8 mouse cellular contexts compared by ENCODE assay signal in genomic region chr19:8798264-8798946, GRCm38 (mm10). TPM values are rescaled to one million over a fixed set of nuclear protein-coding genes. Genes with fewer than 3 reads are reported as not detected.
DNase-seq lines count a peak whose midpoint lies in the region; ATAC-seq lines count a peak whose summit lies in the region.

Gene Polr2g, minus strand, starts transcription at chr19:8798577.

- peak within 1 kb of the TSS; percentile 66 for H3K27ac ChIP-seq in lung, embryonic 16.5 days (ENCODE audit: low read length)

- H3K4me1 ChIP-seq in lung, embryonic 16.5 days (replicated peaks; ENCODE audit: control insufficient read depth, insufficient read depth, low read length): peaks cover 15% of the 10 kb centered on the region

- peak within 1 kb of the TSS; percentile 92 for H3K4me2 ChIP-seq in lung, embryonic 16.5 days (ENCODE audit: low read depth, low read length)

- peak; percentile 86 for DNase-seq in MEL-GATA-1-ER (ENCODE audit: extremely low read depth, low read depth)
- peak; percentile 82 for DNase-seq in cerebellum, adult 8-10 months
- DNase-seq in forelimb bud, embryonic 11.5 days (ENCODE audit: low read depth, low spot score): peak; percentile 92
- DNase-seq in layer of hippocampus, adult 9-10 months (ENCODE audit: low spot score): peak; percentile 79
- DNase-seq in ovary, postnatal 10 days (ENCODE audit: low spot score): peak; percentile 68
- peak; percentile 85 to 87 for DNase-seq in thymus, postnatal 10 days (ENCODE audit: low spot score in 2 of 2)

- H3K4me3 ChIP-seq in lung, embryonic 16.5 days (ENCODE audit: low read length): peak within 1 kb of the TSS; percentile 87

- peak; percentile 67 to 77 for ATAC-seq in hematopoietic stem cell, adult 5-6 weeks (replicated peaks in 1 of 2; ENCODE audit: insufficient read depth in 1 of 2, low FRiP score in 2 of 2, low TSS enrichment in 1 of 2, low read depth in 1 of 2, poor library complexity in 2 of 2, severe bottlenecking in 2 of 2)
- peak; percentile 81 for ATAC-seq in lung, embryonic 16.5 days (ENCODE audit: low read depth)

- WGBS in lung, embryonic 16.5 days: under 1% methylated on average over 25 of the region's 25 CpGs

- H3K9me3 ChIP-seq in lung, embryonic 16.5 days (ENCODE audit: control insufficient read depth, low read length): no peaks in the 10 kb centered on the region

- H3K9ac ChIP-seq in lung, embryonic 16.5 days (ENCODE audit: low read length): peak within 1 kb of the TSS; percentile 89

- H3K36me3 ChIP-seq in lung, embryonic 16.5 days (ENCODE audit: control insufficient read depth, insufficient read depth, low read length): peaks cover 19% of the 10 kb centered on the region

- no peaks in the 10 kb centered on the region for H3K27me3 ChIP-seq in lung, embryonic 16.5 days (ENCODE audit: control insufficient read depth, insufficient read depth, low read depth, low read length)

RNA-seq across cellular contexts. Expression of gene Polr2g, which starts in this region (rescaled TPM):
- 58.9 and 69.7 TPM in 2 replicates for total RNA-seq in hematopoietic stem cell, adult 5-6 weeks (2017)
- 140 and 147 TPM in 2 replicates for polyA plus RNA-seq in lung, embryonic 16.5 days (2015; fragmentation: Nextera tagmentation; extraction: Ambion mirVana)

Comparison
In these comparisons a context has a peak if more than half of its experiments do, and no peak if none do; other contexts are left out.
1. Peak in every context shown above with its lines: DNase-seq, ATAC-seq, H3K4me3 ChIP-seq and H3K27ac ChIP-seq.